Mouse (Mus musculus) thymus, postnatal 0 days (tissue): Measurements from ENCODE around the gene Abhd17b. TPM values are rescaled to one million over a fixed set of nuclear protein-coding genes. Genes with fewer than 3 reads are reported as not detected.
"Not testable (repeated sequence)": the region's sequence is repeated elsewhere in the genome, so short reads cannot be mapped to it uniquely, and the experiment has no call there.

Experiments
- DNase-seq: peaks from one replicate; pipeline ENCODE4 v3.0.0-alpha.2; 2015; ENCODE audit warnings: low spot score
- polyA plus RNA-seq: library from polyadenylated mRNA; unstranded; fragments of >200 nt; fragmentation: Nextera tagmentation; extraction: Ambion mirVana; gene quantifications from 2 replicates; pipeline ENCODE4 v1.2.1, GENCODE M21; 2015

Abhd17b gene
- 26.7 and 34.9 TPM in 2 replicates for polyA plus RNA-seq

- no peak for DNase-seq
Observed at GRCm38 (mm10) chr19:21653172-21653981, at the start of gene Abhd17b. TSS of gene Abhd17b (plus strand) at chr19:21653185.

DNA sequence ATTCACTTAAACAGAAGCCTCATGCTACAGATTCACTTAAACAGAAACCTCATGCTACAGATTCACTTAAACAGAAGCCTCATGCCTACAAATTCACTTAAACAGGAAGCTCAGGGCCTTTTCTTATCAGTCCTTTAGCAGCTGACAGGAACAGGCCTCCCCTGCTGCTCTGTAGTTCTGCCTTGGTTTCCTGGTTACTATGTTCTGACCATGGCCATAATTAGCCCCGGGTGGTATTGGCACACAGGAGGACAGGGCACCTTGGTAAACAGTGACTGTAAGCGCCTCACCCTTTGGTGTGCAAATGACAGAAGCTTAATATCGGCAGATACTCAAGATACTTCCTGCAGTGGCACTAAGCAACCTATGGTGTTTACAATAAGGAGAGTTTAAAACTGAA lies 49.1 kb upstream of the Abhd17b start:
- DNase-seq: no peak

DNA sequence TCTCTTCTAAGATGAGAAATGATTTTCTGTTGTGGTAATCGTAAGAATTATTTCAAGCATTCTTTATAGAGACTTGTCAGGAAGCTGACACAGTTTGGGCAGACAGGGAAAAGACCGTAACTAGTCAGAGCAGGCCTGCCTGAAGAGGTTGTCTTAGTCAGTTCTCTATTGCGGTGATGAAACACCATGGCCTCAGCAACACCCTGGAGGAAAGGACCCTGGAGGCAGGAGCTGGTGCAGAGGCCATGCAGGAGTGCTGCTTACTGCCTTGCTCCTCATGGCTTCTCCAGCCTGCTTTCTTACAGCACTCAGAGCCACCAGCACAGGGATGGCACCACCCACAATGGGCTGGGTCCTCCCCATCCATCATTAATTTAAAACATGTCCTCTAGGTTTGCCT lies 47.7 kb upstream of the Abhd17b start:
- DNase-seq: no peak

- DNase-seq: no peak
Observed at GRCm38 (mm10) chr19:21610240-21610639, 42.7 kb upstream of the Abhd17b start.

GRCm38 (mm10) chr19:21611297-21611696 lies 41.7 kb upstream of the Abhd17b start:
- no peak for DNase-seq

GRCm38 (mm10) chr19:21611725-21612575 lies 41.0 kb upstream of the Abhd17b start:
- no peak for DNase-seq

GRCm38 (mm10) chr19:21615801-21616200 lies 37.2 kb upstream of the Abhd17b start:
- no peak for DNase-seq

GRCm38 (mm10) chr19:21623410-21624147 lies 29.4 kb upstream of the Abhd17b start:
- DNase-seq: no peak

- DNase-seq: no peak
Observed at GRCm38 (mm10) chr19:21624148-21624535, 28.8 kb upstream of the Abhd17b start.

GRCm38 (mm10) chr19:21626271-21626988 lies 26.6 kb upstream of the Abhd17b start:
- DNase-seq: no peak

GRCm38 (mm10) chr19:21628440-21628839 lies 24.5 kb upstream of the Abhd17b start:
- DNase-seq: not testable (repeated sequence)

DNA sequence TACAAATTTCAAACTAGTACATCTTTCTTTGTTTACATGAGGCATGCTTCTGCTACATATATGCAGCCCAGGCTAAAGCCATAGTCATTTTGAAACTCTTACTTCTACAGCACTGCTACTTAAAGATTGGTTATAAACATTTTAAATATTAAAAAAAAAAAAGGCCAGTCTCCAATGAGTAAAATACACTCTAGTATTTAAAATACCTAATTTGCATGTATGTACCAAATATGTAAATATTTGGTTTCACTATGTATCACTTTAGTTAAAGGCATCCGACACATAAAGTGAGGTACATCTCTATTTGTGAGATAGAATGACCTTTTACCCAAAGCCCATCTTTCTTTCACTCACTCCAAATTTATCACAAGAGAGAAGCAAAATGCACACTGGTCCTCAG lies 24.0 kb upstream of the Abhd17b start:
- DNase-seq: no peak

GRCm38 (mm10) chr19:21629501-21629900 lies 23.5 kb upstream of the Abhd17b start:
- DNase-seq: no peak

GRCm38 (mm10) chr19:21630656-21631331 lies 22.2 kb upstream of the Abhd17b start:
- DNase-seq: peak; percentile 75

DNA sequence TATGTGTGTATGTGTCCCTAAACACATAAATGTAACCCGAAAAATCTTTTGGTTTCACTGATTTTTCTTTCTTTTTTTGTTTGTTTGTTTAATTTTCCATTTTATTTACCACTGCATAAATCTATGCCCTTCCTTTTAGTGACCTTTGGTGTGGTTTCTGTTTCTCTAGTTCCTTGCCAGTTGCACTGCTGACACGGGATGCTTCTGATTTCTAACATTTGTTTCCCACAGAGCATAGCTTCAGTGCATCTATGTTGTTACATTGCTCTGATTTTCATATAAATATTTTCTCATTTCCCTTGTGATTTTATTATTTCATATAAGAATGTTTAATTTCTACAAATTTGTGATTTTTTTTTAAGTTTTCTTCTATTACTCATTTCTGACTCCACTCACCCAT lies 17.6 kb upstream of the Abhd17b start:
- DNase-seq: no peak

- no peak for DNase-seq
Observed at GRCm38 (mm10) chr19:21636907-21637306, 16.1 kb upstream of the Abhd17b start.

DNA sequence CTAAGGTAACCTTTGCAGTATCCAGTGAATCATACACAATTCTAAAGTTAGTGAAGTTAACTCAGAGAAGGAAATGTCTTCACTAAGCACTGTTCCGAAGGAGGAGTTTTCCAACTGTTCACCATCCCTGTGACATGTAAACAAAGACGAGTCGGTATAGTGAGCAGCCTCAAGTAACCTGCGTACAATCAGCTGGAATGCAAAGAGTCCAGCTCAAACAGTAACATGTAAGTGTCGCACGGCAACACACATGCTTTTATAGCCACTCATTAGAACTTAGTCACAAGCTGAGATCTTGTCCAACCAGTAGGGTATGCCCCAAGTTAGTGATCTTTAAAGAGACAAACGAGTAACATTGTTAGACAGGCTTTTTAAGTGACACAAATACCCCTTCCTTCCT lies 15.3 kb upstream of the Abhd17b start:
- DNase-seq: no peak

DNA sequence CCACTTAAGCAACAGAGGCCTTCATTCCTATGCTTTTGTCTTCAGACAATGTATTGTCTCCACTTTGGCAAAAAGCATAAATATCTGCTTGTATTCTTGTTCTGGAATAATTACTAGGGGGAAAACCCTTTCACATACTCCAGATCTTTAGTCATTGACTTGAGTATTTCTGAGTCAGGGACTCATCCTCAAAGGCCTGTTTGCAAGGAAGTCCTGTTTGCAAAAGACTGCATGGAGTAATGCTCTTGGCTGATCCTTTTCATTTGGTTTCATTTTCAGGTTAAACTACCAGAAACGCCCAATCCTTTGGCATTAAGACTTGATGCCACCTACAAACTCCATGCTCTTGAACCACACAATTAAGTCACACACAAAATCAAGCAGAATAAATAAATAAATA lies 9.1 kb upstream of the Abhd17b start:
- DNase-seq: no peak

DNA sequence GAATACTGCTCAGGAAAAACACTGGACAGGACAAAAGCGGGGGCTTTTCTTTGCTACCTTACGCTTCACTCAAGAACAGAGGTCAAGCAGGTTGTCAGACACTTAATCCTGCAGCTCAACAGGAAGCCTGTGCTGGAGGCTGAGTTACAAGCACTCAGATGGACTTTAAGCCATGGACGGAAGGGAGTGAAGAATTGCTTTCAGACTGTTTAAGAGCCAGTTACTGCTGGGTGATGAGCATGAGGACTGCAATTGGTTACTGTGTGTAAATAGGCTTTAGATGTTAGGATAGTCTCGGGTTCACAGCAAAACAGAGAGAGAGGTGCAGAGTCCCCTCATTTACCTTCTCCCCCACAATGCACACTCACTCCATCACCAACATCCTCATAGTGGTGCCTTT lies 7.7 kb upstream of the Abhd17b start:
- DNase-seq: no peak

DNA sequence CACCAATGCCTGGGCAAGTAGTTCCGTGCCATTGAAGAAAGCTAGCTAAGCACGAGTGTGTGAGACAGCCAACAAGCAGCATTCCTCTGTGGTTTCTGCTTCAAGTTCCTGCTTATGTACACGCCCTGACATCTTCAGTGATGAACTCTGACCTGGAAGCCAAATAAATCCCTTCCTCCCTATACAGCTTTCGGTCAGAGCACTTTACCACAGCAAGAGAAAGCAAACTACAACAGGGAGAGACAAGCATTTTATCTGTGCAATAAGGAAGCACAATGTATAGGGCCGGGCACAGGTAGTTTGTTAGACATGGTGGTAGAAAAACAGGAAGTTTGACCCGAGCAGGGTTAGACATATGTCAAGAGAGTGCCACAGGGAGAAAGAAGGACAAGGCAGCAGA lies 6.8 kb upstream of the Abhd17b start:
- peak; percentile 23 for DNase-seq
